Mouse (Mus musculus): ENCODE measurements around the gene March8.

Gene March8

GRCm38 (mm10) chr6:116406680-116407079 is 68.9 kb downstream of the March8 start:
- intact Hi-C loops (cut with DNase I) = loop anchor here (5.0 kb wide), 1 partner anchor 69 kb away; the partner anchor contains the start of gene March8

DNA sequence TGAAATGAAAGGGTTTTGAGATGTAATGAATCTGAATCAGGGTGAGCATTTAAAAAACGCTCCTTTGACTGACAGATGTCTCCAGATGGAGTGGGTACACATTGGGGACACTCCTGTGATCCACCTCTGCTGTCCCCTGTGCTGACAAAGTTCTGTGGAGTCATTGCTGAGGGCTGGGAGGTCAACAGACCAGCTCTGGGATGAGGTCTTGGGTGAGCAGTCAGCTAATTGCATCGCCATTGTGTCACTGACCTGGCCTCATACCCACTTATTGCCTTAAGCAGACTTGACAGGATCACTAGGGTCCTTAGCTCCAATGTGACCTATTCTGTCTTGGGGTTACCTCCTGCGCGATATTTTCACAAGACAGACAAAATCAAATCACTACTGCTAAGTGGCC is 69.4 kb downstream of the March8 start:
- intact Hi-C loops (cut with DNase I) = loop anchor here (5.0 kb wide), 1 partner anchor 70 kb away; the partner anchor contains the start of gene March8

- intact Hi-C loops (cut with DNase I) = loop anchor here (5.0 kb wide), 1 partner anchor 71 kb away; the partner anchor contains the start of gene March8
These were observed 70.3 kb downstream of the March8 start for GRCm38 (mm10) chr6:116407956-116408657.

GRCm38 (mm10) chr6:116410436-116410835 is 72.6 kb downstream of the March8 start:
- intact Hi-C loops (cut with DNase I) = no loop called here

DNA sequence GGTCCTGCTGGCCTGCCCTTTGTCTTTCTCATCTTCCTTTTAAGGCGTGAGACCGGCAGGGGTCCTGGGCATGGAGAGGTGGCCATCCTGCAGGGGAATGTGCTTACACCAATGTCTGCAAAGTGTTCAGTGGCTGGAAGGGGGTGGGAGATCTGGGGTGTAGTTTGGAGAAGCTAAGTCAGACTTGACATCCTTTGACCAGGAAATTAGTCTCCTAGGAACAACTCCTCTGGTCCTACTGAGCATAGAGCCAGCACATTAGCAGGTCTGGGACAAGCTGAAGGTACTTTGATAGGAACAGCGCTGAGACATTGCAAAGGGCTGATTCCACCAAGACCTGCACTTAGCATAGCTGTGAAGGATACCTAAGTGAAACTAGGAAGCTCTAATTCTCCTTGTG is 73.9 kb downstream of the March8 start:
- intact Hi-C loops (cut with DNase I) = no loop called here

- intact Hi-C loops (cut with DNase I) = no loop called here
These were observed 74.9 kb downstream of the March8 start for GRCm38 (mm10) chr6:116412546-116413325.

DNA sequence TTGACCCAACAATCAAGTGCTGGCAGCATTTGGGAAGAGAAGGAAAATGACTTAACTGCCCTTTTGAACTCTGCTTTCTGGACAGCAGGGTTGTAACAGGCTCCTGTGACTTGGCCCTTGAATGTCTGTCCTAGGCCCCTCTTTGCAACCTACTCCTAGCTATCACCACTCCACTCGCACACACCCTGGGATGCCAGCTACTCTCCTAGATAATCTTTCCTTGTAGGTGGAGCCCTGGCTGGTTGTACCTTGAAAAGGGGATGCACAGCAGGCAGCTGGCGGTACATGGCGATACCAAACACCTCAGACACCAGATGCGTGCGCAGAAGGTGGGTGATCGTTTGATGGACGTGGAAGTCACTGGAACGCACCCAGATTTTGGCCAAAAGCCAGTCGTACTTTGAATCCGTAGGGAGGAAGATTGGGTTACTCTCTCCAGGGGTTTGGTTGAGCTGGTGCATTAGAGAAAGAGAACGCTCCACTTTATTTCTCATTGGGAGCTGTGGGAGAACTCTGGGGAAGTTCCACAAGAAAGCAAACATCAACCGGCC is 77.4 kb downstream of the March8 start:
- intact Hi-C loops (cut with DNase I) = no loop called here

- intact Hi-C loops (cut with DNase I) = no loop called here
These were observed 78.3 kb downstream of the March8 start for GRCm38 (mm10) chr6:116416000-116416552.

GRCm38 (mm10) chr6:116417518-116418315 is 79.9 kb downstream of the March8 start:
- intact Hi-C loops (cut with DNase I) = no loop called here

DNA sequence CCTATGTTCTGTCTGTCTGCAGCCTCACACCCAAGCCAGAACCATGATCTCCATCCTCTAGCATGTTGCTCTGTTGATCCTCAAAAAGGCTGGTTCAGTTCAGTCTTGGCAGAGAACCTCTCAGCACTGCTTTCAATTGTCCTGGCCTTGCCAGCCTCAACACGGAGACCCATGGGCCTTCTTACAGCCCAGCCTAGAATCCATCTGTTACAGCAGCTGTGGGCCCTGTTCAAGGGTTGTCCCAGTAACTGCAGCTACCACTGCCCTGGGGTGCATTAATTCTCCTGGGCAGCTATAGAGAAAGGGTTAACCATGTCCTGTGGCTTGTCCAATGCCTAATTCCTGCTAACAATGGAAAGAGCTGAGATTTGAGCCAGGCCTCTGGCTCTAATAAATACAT is 80.7 kb downstream of the March8 start:
- intact Hi-C loops (cut with DNase I) = no loop called here

DNA sequence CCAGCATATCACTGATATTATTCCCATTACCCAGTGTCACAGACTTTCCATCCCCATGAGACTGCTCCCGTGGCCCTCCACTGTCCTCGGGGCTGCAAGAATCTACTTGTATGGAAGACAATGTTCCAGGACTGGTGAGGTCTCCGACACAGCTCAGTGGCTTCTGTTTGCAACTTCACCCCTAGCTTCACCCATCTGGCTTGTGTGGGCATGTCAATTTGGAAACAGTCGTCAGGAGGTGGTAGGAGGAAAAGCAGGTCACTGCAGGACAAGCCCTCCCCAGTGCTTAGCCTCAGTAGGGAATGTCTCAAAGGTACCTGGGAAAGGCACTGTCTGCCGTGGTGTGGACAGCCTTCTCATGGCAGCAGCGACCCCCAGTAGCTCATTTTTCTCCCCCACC is 81.9 kb downstream of the March8 start:
- intact Hi-C loops (cut with DNase I) = loop anchor here (5.0 kb wide), 1 partner anchor 137 kb away; no protein-coding TSS in a partner anchor

DNA sequence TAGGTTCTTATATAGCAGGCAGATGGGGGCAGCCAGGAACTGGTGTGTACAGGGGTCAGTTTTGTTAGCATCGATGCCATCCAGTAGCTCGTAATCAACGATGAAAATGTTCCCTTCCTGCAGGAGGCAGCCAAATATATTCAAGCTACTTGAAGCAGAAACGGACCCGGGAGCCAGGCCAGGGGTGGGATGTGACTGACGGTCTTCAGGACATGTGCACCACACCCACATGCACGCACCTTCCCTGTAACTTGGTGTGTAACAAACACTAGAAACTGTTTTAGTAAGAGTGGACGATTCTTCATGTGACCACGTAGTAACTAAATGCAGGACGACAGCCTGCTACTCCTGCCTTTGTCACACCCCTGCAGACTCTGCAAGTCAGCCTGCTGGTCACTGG is 82.4 kb downstream of the March8 start:
- intact Hi-C loops (cut with DNase I) = loop anchor here (5.0 kb wide), 1 partner anchor 138 kb away; no protein-coding TSS in a partner anchor

DNA sequence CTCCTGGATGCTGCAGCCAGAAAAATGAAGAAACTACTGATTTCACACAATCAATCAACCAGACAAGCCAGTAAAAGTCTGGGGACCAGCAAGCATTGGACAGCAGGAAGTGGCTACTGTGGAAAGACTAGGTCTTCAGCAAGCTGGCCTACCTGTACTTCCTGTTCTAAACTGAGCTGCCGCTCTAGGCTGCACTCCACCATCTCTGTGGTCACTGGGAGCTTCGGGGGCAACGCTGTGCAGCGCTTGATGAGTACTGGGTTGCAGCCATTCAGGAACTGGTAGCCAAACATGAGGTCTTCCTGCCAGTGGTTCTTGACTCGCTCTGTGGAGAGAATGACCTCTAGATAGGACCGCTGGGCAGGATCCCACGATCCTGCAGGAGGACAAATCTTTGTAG is 85.2 kb downstream of the March8 start:
- intact Hi-C loops (cut with DNase I) = loop anchor here (5.0 kb wide), 1 partner anchor 141 kb away; no protein-coding TSS in a partner anchor

GRCm38 (mm10) chr6:116423664-116424063 is 85.8 kb downstream of the March8 start:
- intact Hi-C loops (cut with DNase I) = loop anchor here (5.0 kb wide), 1 partner anchor 141 kb away; no protein-coding TSS in a partner anchor

DNA sequence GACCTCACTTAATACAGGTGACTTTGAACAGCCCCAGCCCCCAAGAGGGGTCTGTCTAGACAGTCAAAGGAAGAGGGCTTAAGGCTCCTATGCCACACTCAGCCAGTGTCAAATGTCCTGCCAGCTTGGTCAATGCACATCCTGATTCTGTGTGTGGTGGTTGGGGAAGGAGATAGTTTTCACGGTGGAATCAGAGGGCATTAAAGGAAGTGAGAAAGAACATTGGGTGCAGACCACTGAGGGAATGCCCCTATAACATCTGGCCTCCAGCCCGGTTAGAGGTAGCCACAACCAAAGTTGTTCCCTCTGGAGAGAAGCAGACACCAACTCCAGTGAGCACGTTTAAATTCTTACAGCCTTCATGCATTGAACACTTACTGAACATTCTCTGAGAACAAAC is 89.7 kb downstream of the March8 start:
- intact Hi-C loops (cut with DNase I) = no loop called here

DNA sequence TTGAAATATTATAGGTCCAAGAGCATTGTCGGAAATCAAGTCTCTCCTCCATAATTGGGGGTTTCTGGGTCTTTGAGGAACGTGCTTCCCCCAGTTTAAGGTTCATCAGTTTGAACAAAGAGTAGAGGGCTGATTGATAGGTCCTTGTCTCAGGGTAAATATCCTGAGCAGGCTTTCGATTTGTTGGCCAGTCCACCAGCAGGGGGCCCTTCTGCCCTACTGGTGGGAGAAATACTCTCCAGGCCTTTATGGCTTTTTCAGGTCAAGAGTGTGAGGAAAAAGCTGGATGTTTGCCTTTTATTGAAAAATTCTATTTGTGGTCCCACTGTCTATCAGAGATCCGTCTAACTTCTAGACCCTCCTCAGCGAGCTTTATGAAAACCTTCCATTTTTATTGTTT is 90.5 kb downstream of the March8 start:
- intact Hi-C loops (cut with DNase I) = no loop called here

- intact Hi-C loops (cut with DNase I) = no loop called here
These were observed 101.0 kb downstream of the March8 start for GRCm38 (mm10) chr6:116438864-116439263.

- intact Hi-C loops (cut with DNase I) = no loop called here
These were observed 101.7 kb downstream of the March8 start for GRCm38 (mm10) chr6:116439531-116439930.

DNA sequence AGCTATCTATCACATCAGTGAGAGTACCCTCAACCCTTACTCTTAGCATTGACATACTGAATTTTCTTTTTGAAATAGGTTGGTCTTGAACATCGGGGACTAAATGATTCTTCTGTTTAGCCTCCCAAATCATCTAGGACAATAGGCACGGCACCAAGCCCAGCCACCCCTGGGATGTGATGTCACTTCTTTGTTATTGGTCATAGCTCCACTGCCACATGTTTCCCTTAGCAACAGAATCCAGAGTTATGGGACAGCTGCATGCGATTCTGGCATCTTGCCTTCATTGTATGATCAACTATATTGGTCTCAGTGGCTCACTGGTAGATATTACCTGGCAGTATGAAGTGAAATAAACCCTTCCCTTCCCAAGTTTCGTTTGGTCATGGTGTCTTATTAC is 102.6 kb downstream of the March8 start:
- intact Hi-C loops (cut with DNase I) = no loop called here

DNA sequence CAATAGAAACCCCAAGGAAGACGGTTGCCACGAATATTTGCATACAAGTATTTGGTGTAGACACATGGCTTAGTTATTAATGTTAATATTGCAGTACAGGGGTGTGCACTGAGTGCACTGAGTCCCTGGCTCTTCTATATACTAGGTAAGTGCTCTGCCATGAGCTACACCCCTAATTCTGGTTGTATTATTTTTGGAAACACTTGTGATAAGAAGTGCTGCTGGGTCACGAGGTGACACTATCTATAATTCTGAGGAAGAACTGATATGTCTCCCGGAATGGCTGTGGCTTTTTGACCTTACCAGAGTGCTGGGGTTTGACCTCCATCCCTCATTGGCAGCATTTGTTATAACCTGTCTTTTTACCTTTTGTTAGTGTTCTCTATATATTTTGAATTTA is 103.0 kb downstream of the March8 start:
- intact Hi-C loops (cut with DNase I) = no loop called here

DNA sequence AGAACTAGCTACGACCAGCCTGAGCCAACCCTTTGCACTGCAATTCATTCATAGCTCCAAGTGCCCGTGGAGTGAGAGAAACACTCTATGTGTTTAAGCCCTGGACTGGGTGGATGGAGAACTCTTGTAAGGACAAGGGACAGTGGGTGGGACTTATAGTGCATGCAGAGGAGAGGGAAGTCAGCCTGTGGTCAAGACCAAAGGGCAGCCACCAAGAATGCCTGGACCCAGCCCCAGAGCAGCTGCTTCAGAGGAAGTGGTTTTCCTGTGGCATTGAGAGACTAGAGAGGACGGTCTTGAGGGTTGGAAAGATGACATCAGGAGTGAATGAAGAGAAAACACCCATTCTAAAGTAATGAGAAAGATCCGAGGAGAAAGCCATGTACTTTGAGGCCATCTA is 118.0 kb downstream of the March8 start:
- intact Hi-C loops (cut with DNase I) = no loop called here
